Mouse (Mus musculus) liver, adult (tissue): ENCODE measurements around the gene Itgav.
A peak's percentile ranks its signal among the peaks of the same experiment; 100 is the strongest.

Experiments used
- GATA4 ChIP-seq: IDR thresholded peaks from 2 replicates; pipeline ENCODE4 v1.6.1; 2014; ENCODE audit warnings: mild to moderate bottlenecking, low read length; ENCODE audit not compliant: insufficient replicate concordance

The Itgav gene

GRCm38 (mm10) chr2:83699324-83699723 lies 24.9 kb upstream of the Itgav start:
- TF ChIP-seq GATA4 = no peak

GRCm38 (mm10) chr2:83700667-83701066 lies 23.5 kb upstream of the Itgav start:
- TF ChIP-seq GATA4 = no peak

GRCm38 (mm10) chr2:83702411-83702810 lies 21.8 kb upstream of the Itgav start:
- TF ChIP-seq GATA4 = no peak

- no peak for TF ChIP-seq GATA4
Measured at GRCm38 (mm10) chr2:83705580-83706158, 18.5 kb upstream of the Itgav start.

GRCm38 (mm10) chr2:83709896-83710524 lies 14.2 kb upstream of the Itgav start:
- TF ChIP-seq GATA4 = no peak

- no peak for TF ChIP-seq GATA4
Measured at GRCm38 (mm10) chr2:83713946-83714345, 10.3 kb upstream of the Itgav start.

GRCm38 (mm10) chr2:83714783-83715182 lies 9.4 kb upstream of the Itgav start:
- peak; percentile 23; the same call in 1 of the 2 replicates for TF ChIP-seq GATA4

- no peak for TF ChIP-seq GATA4
Measured at GRCm38 (mm10) chr2:83718341-83718740, 5.9 kb upstream of the Itgav start.

GRCm38 (mm10) chr2:83721635-83722034 lies 2.6 kb upstream of the Itgav start:
- no peak for TF ChIP-seq GATA4

GRCm38 (mm10) chr2:83722936-83723335 lies 1.3 kb upstream of the Itgav start:
- TF ChIP-seq GATA4 = no peak

GRCm38 (mm10) chr2:83723346-83723745 lies 851 bp upstream of the Itgav start:
- no peak for TF ChIP-seq GATA4

- TF ChIP-seq GATA4 = no peak
Measured at GRCm38 (mm10) chr2:83724827-83725730, 882 bp downstream of the Itgav start.

GRCm38 (mm10) chr2:83725796-83726195 lies 1.6 kb downstream of the Itgav start:
- TF ChIP-seq GATA4 = no peak

- TF ChIP-seq GATA4 = no peak
Measured at GRCm38 (mm10) chr2:83728238-83728682, 4.1 kb downstream of the Itgav start.

GRCm38 (mm10) chr2:83729339-83729738 lies 5.1 kb downstream of the Itgav start:
- no peak for TF ChIP-seq GATA4

- TF ChIP-seq GATA4 = no peak
Measured at GRCm38 (mm10) chr2:83732896-83733295, 8.7 kb downstream of the Itgav start.
